In genomic region chr5:116964171-116964570, GRCm38 (mm10) we compare ENCODE assay signal across 23 mouse cellular contexts.
"Had no signal": no experiment of that assay in that cellular context is flagged by ENCODE, and none has a peak within 500 bp of the region (broad histone marks: within the 10 kb centered on the region; RNA-seq: fewer than 3 reads in every experiment).

No protein-coding gene starts in this region.

- H3K9ac ChIP-seq: liver, embryonic 15.5 days; liver, postnatal 0 days; lung, embryonic 15.5 days; midbrain, embryonic 13.5 days; midbrain, embryonic 15.5 days; neural tube, embryonic 13.5 days; neural tube, embryonic 15.5 days had no signal

- ATAC-seq: liver, postnatal 0 days; lung, postnatal 0 days; midbrain, embryonic 13.5 days; midbrain, embryonic 15.5 days had no signal

- H3K36me3 ChIP-seq: liver, embryonic 15.5 days; lung, embryonic 15.5 days; midbrain, embryonic 13.5 days; midbrain, embryonic 15.5 days; neural tube, embryonic 13.5 days; neural tube, embryonic 15.5 days had no signal

- H3K4me2 ChIP-seq: liver, embryonic 15.5 days; lung, embryonic 15.5 days; midbrain, embryonic 11.5 days; midbrain, embryonic 13.5 days; midbrain, embryonic 15.5 days; neural tube, embryonic 13.5 days; neural tube, embryonic 15.5 days had no signal

- DNase-seq: liver, postnatal 0 days; lung, adult 2 months; lung, postnatal 14 days; lung, postnatal 36 days; retina, postnatal 1 day; right cerebral cortex, adult 18-20 months; right cerebral cortex, postnatal 25 days; right cerebral cortex, postnatal 4 days; spleen, adult 18-20 months; thymus, adult 18-20 months; thymus, postnatal 14 days; thymus, postnatal 36 days had no signal

- H3K9me3 ChIP-seq: lung, embryonic 15.5 days; midbrain, embryonic 13.5 days; midbrain, embryonic 15.5 days had no signal

- H3K27me3 ChIP-seq: liver, embryonic 15.5 days; lung, embryonic 15.5 days; megakaryocyte, embryonic 14.5 days; midbrain, embryonic 13.5 days; midbrain, embryonic 15.5 days; neural tube, embryonic 13.5 days; neural tube, embryonic 15.5 days had no signal

- H3K4me3 ChIP-seq: liver, embryonic 15.5 days; lung, embryonic 15.5 days; megakaryocyte, embryonic 14.5 days; midbrain, embryonic 13.5 days; midbrain, embryonic 15.5 days; myocyte; neural tube, embryonic 13.5 days; neural tube, embryonic 15.5 days had no signal

- H3K27ac ChIP-seq: liver, embryonic 15.5 days; lung, embryonic 15.5 days; macrophage; midbrain, embryonic 13.5 days; midbrain, embryonic 15.5 days; neural tube, embryonic 13.5 days; neural tube, embryonic 15.5 days had no signal

- H3K4me1 ChIP-seq: liver, embryonic 15.5 days; lung, embryonic 15.5 days; megakaryocyte, embryonic 14.5 days; midbrain, embryonic 13.5 days; midbrain, embryonic 15.5 days; neural tube, embryonic 13.5 days had no signal
